Mouse (Mus musculus): ENCODE data around the gene Pam. TPM values are rescaled to one million over a fixed set of nuclear protein-coding genes. Genes with fewer than 3 reads are reported as not detected.

The Pam gene
- total and polyA plus RNA-seq, 3 experiments: not detected

DNA sequence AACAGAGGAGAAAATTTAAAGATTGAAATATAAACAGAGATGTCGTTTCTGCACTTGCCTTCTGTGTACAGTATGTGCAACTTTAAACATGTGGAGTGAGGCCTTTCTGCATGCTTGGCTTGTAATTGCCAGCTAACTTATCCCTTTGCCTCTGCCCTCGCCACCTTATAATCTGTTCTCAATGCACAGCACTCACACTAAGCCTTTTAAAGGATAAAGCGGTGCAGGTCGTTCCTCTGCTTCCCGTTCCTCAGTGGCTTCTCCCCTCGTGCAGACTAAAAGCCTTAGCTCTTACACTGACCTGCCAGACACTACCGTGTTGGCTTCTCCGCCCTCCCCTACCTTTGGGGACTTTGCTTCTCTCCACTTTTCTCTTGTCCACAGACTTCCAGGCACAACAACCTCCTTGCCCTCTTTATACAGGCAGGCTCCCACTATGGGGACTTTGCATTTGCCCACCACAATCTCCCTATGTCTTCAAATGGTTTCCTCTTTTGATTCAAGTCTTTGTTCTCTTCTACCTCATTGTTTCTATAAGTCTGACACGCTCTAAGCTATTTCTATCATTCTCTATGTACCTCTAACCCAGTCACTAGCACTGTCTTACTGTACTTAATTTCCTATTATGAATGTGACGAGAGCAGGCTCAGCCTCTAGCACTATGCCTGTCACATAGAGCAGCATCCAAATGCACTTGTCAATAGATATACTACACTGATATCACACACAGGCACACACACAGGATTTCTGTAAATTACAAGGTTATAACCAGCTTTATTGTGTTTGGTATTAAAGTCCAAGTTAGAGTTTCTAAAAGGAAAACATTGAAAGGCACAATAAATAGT is 79.2 kb downstream of the Pam start:
- Histone ChIP-seq H3K27me3 (ENCODE audit: control insufficient read depth in 1 of 2, insufficient read depth in 2 of 2, low read length in 2 of 2) (peaks cover 0 to 3% of the 10 kb centered on the region in 2 experiments; a peak in 3 of 4 replicates), H3K79me2 (ENCODE audit: control insufficient read depth, insufficient read depth, low read length, poor library complexity) (no peaks in the 10 kb centered on the region), H3K9ac (ENCODE audit: control insufficient read depth, low read depth, low read length, poor library complexity, severe bottlenecking) (no peak overlapping the region), H3K27ac (ENCODE audit: control insufficient read depth, low read depth, low read length) (no peak overlapping the region), H3K4me1 (ENCODE audit: control insufficient read depth in 1 of 2, insufficient read depth in 2 of 2, low read length in 2 of 2) (no peaks in the 10 kb centered on the region), H3K36me3 (ENCODE audit: control insufficient read depth in 1 of 2, insufficient read depth in 2 of 2, low read length in 2 of 2) (no peaks in the 10 kb centered on the region), H3K9me3 (replicated peaks; ENCODE audit: insufficient read depth, low read length) (0 out of 2 replicates have a peak, but pooled peaks cover 1% of the 10 kb centered on the region), H3K4me3 (ENCODE audit: control insufficient read depth in 1 of 2, insufficient read depth in 1 of 2, low read depth in 2 of 2, low read length in 2 of 2) (no peak overlapping the region)
- no peak for DNase-seq (ENCODE audit: low read depth, low spot score)
- TF ChIP-seq ELF1 (IDR thresholded peaks at IDR 0.05; ENCODE audit: low read depth, low read length): no peak
- no peak for TF ChIP-seq MXI1 (IDR thresholded peaks at IDR 0.05; ENCODE audit: low read depth, low read length)
- TF ChIP-seq POLR2A (IDR thresholded peaks at IDR 0.05; ENCODE audit: control insufficient read depth in 1 of 2, insufficient read depth in 1 of 2, low read depth in 1 of 2, low read length in 2 of 2, poor library complexity in 1 of 2): no peak
- TF ChIP-seq UBTF (IDR thresholded peaks at IDR 0.05; ENCODE audit: borderline replicate concordance, insufficient read depth, low read depth, low read length): no peak
- TF ChIP-seq JUND (IDR thresholded peaks at IDR 0.05; ENCODE audit: low read depth, low read length): no peak
- TF ChIP-seq NELFE (IDR thresholded peaks at IDR 0.05; ENCODE audit: low read depth, low read length): no peak

DNA sequence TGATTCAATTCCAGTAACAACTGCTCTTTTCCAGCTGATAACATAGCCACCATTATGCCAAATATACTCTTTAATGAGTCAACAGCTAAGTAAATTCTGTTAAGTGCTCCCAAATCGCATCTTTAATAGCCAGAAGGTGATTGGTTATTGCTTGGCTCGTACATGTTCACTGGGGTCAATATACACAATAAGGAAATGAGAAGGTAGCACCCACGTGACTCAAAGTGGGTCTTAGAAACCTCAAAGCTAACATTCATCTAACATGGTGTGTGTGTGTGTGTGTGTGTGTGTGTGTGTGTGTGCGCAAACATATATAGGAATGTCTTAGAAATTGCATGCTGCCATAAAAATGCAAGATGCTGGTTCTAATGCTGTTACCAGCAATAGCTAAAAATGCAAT is 79.9 kb downstream of the Pam start:
- DNase-seq (ENCODE audit: low read depth, low spot score): no peak
- Histone ChIP-seq H3K27me3 (ENCODE audit: control insufficient read depth in 1 of 2, insufficient read depth in 2 of 2, low read length in 2 of 2) (peaks cover 0 to 3% of the 10 kb centered on the region in 2 experiments; a peak in 3 of 4 replicates), H3K79me2 (ENCODE audit: control insufficient read depth, insufficient read depth, low read length, poor library complexity) (no peaks in the 10 kb centered on the region), H3K36me3 (ENCODE audit: control insufficient read depth in 1 of 2, insufficient read depth in 2 of 2, low read length in 2 of 2) (no peaks in the 10 kb centered on the region), H3K9me3 (replicated peaks; ENCODE audit: insufficient read depth, low read length) (0 out of 2 replicates have a peak, but pooled peaks cover 1% of the 10 kb centered on the region), H3K27ac (ENCODE audit: control insufficient read depth, low read depth, low read length) (no peak overlapping the region), H3K9ac (ENCODE audit: control insufficient read depth, low read depth, low read length, poor library complexity, severe bottlenecking) (no peak overlapping the region), H3K4me1 (ENCODE audit: control insufficient read depth in 1 of 2, insufficient read depth in 2 of 2, low read length in 2 of 2) (no peaks in the 10 kb centered on the region), H3K4me3 (ENCODE audit: control insufficient read depth in 1 of 2, insufficient read depth in 1 of 2, low read depth in 2 of 2, low read length in 2 of 2) (no peak overlapping the region)
- TF ChIP-seq POLR2A (IDR thresholded peaks at IDR 0.05; ENCODE audit: control insufficient read depth in 1 of 2, insufficient read depth in 1 of 2, low read depth in 1 of 2, low read length in 2 of 2, poor library complexity in 1 of 2): no peak
- no peak for TF ChIP-seq MEF2A (IDR thresholded peaks at IDR 0.05; ENCODE audit: extremely low read depth, insufficient replicate concordance, low read depth, low read length, poor library complexity, severe bottlenecking)
- no peak for TF ChIP-seq SIN3A (IDR thresholded peaks at IDR 0.05; ENCODE audit: low read length)
- TF ChIP-seq POLR2AphosphoS2 (IDR thresholded peaks at IDR 0.05; ENCODE audit: low read length): no peak
- no peak for TF ChIP-seq GABPA (IDR thresholded peaks at IDR 0.05; ENCODE audit: low read depth, low read length)
- TF ChIP-seq MAFK (IDR thresholded peaks at IDR 0.05; ENCODE audit: borderline replicate concordance, low read depth, low read length): no peak
- no peak for TF ChIP-seq MAX (IDR thresholded peaks at IDR 0.05; ENCODE audit: low read length)
- TF ChIP-seq ZC3H11A (IDR thresholded peaks at IDR 0.05; ENCODE audit: low read depth, low read length): no peak
- no peak for TF ChIP-seq ETS1 (IDR thresholded peaks at IDR 0.05; ENCODE audit: low read depth, low read length)
- TF ChIP-seq SMC3 (IDR thresholded peaks at IDR 0.05; ENCODE audit: low read depth, low read length): no peak
- no peak for TF ChIP-seq BHLHE40 (IDR thresholded peaks at IDR 0.05; ENCODE audit: borderline replicate concordance, low read depth, low read length)
- TF ChIP-seq RAD21 (IDR thresholded peaks at IDR 0.05; ENCODE audit: low read depth, low read length): no peak
- TF ChIP-seq KAT2A (conservative IDR thresholded peaks at IDR 0.05; ENCODE audit: low read depth, low read length): no peak
- no peak for TF ChIP-seq EP300 (IDR thresholded peaks at IDR 0.05; ENCODE audit: low read depth in 1 of 2, low read length in 2 of 2)
- no peak for TF ChIP-seq RCOR1 (IDR thresholded peaks at IDR 0.05; ENCODE audit: low read depth, low read length)
- TF ChIP-seq USF2 (IDR thresholded peaks at IDR 0.05; ENCODE audit: borderline replicate concordance in 1 of 2, insufficient read depth in 1 of 2, low read depth in 1 of 2, low read length in 2 of 2): no peak
